Mouse (Mus musculus) c-Kit-positive CD71-negative TER-119-negative erythroid progenitor cells, embryonic 14.5 days (primary cell): ENCODE measurements at regions not wholly inside any gene's neighbourhood (a gene's known extent, or its start where the extent isn't known, plus 50 kb on each side); places are given as distances from the start of the nearest gene placed in this dataset.

Source experiments
- DNase-seq: peaks from one replicate; pipeline ENCODE4 v3.0.0-alpha.2; 2013; ENCODE audit warnings: low read depth

DNA sequence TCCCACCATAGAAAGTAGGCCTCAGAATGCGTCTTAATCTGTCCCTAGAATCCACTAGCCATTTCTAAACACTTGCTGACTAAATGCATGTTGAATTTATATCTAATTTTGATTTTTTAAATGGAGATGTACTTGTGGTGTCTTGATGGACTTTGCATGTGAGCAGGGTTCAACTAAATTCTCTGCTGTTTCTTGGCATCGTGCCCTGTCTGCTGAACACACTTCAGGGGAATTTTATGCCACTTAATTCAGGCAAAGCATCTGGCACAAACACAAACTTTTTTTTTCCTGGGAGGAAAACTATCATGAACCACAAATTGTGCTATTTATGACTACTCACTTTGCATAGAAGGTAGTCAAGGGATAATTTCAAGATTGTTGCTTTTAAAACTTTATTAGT is 87.7 kb downstream of the Stc2 start:
- DNase-seq = no peak

DNA sequence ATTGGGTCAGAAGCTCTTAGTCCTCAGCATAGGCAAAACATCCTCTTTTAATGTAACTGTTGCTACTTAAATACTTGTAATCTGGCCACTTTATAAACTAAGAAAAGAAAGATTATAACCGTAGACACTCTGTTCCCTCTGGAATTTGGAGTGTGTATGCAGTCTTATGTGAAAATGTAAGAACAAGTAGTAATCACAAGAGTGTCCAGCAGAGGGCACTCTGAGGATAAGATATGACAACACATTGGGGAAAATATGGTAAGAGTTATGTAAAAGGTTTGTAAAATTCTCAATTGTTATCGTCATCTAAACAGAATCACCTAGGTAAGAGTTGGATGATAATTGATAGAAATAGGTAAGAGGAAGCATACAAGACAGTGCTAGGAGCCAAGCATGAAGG is 66.2 kb upstream of the Gm17332 start:
- DNase-seq = peak; percentile 70
